Mouse (Mus musculus) gastrocnemius, adult 2 months (tissue): Measurements from ENCODE around the gene Mcf2l. TPM values are rescaled to one million over a fixed set of nuclear protein-coding genes. Genes with fewer than 3 reads are reported as not detected.
A peak's percentile ranks its signal among the peaks of the same experiment; 100 is the strongest.

ENCODE experiments used
- DNase-seq: peaks from one replicate; pipeline ENCODE4 v3.0.0; 2022
- H3K27ac ChIP-seq: fragments of 200-600 bp; 2 replicates; pipeline ENCODE4 v1.8.1; 2022; ENCODE audit warnings: mild to moderate bottlenecking
- H3K4me3 ChIP-seq: fragments of 200-600 bp; 2 replicates; pipeline ENCODE4 v1.8.1; 2022; ENCODE audit warnings: mild to moderate bottlenecking, moderate library complexity
- CTCF ChIP-seq: fragments of 200-600 bp; IDR thresholded peaks from 2 replicates; pipeline ENCODE4 v1.8.1; 2022; ENCODE audit warnings: antibody characterized with exemption, mild to moderate bottlenecking, moderate library complexity
- intact Hi-C: fragments of 180-260 bp; cut with DNase I; formaldehyde crosslinking; loops from one replicate; pipeline ENCODE4 v1.15.1; 2025
- total RNA-seq, 2 experiments: library from RNA; stranded (reverse); gene quantifications; 2 replicates each; pipeline ENCODE4 v1.2.3; 2021

The Mcf2l gene
- total RNA-seq, 2 experiments from 2014 or later = 26.0 to 49.7 TPM

GRCm38 (mm10) chr8:12903790-12904415, 30.3 kb downstream of the Mcf2l start:
- DNase-seq = no peak
- H3K4me3 ChIP-seq = no peak overlapping the region
- H3K27ac ChIP-seq = peak overlapping the region; percentile 80
- intact Hi-C loops = no loop called here
- TF ChIP-seq CTCF = no peak

GRCm38 (mm10) chr8:12905122-12905521, 31.5 kb downstream of the Mcf2l start:
- TF ChIP-seq CTCF = no peak
- intact Hi-C loops = loop anchor here (1.0 kb wide), 1 partner anchor 22 kb away; no protein-coding TSS in a partner anchor

GRCm38 (mm10) chr8:12905599-12906321, 32.2 kb downstream of the Mcf2l start:
- peak; percentile 35 for DNase-seq
- Histone ChIP-seq H3K4me3 (no peak overlapping the region), H3K27ac (peak overlapping the region; percentile 85)
- intact Hi-C loops = loop anchor here (1.0 kb wide), 1 partner anchor 22 kb away; no protein-coding TSS in a partner anchor
- no peak for TF ChIP-seq CTCF

More at GRCm38 (mm10) chr8:12905122-12905521, 31.5 kb downstream of the Mcf2l start:
- DNase-seq = no peak
- Histone ChIP-seq H3K27ac (peak overlapping the region; percentile 80), H3K4me3 (no peak overlapping the region)

GRCm38 (mm10) chr8:12906597-12906996, 33.0 kb downstream of the Mcf2l start:
- intact Hi-C loops = no loop called here
- DNase-seq = no peak
- TF ChIP-seq CTCF = no peak
- Histone ChIP-seq H3K27ac (peak overlapping the region; percentile 85), H3K4me3 (no peak overlapping the region)

GRCm38 (mm10) chr8:12907730-12908129, 34.1 kb downstream of the Mcf2l start:
- Histone ChIP-seq H3K27ac (peak overlapping the region; percentile 85), H3K4me3 (no peak overlapping the region)
- intact Hi-C loops = no loop called here
- no peak for DNase-seq
- no peak for TF ChIP-seq CTCF

- no peak for TF ChIP-seq CTCF
- intact Hi-C loops = no loop called here
Measured at GRCm38 (mm10) chr8:12912011-12912410, 38.4 kb downstream of the Mcf2l start.

GRCm38 (mm10) chr8:12915187-12916006, 41.8 kb downstream of the Mcf2l start:
- Histone ChIP-seq H3K4me3 (peak overlapping the region; percentile 26; the same call in 1 of the 2 replicates), H3K27ac (no peak overlapping the region)
- no peak for DNase-seq
- no peak for TF ChIP-seq CTCF
- intact Hi-C loops = no loop called here

More at GRCm38 (mm10) chr8:12912011-12912410, 38.4 kb downstream of the Mcf2l start:
- DNase-seq = no peak
- Histone ChIP-seq H3K27ac (no peak overlapping the region), H3K4me3 (no peak overlapping the region)

GRCm38 (mm10) chr8:12916156-12916900, 42.7 kb downstream of the Mcf2l start:
- DNase-seq = no peak
- Histone ChIP-seq H3K27ac (no peak overlapping the region), H3K4me3 (no peak overlapping the region)
- intact Hi-C loops = no loop called here
- no peak for TF ChIP-seq CTCF

- intact Hi-C loops = no loop called here
- no peak overlapping the region for H3K4me3 ChIP-seq
- TF ChIP-seq CTCF = no peak
- no peak for DNase-seq
- H3K27ac ChIP-seq = no peak overlapping the region
Measured at GRCm38 (mm10) chr8:12917029-12917428, 43.4 kb downstream of the Mcf2l start.

- no peak for DNase-seq
- no peak overlapping the region for H3K27ac ChIP-seq
- no peak overlapping the region for H3K4me3 ChIP-seq
- intact Hi-C loops = no loop called here
- no peak for TF ChIP-seq CTCF
Measured at GRCm38 (mm10) chr8:12917831-12918230, 44.2 kb downstream of the Mcf2l start.

- intact Hi-C loops = no loop called here
- no peak for TF ChIP-seq CTCF
- Histone ChIP-seq H3K27ac (no peak overlapping the region), H3K4me3 (no peak overlapping the region)
- DNase-seq = no peak
Measured at GRCm38 (mm10) chr8:12920599-12920998, 47.0 kb downstream of the Mcf2l start.

- intact Hi-C loops = no loop called here
- Histone ChIP-seq H3K4me3 (no peak overlapping the region), H3K27ac (peak overlapping the region; percentile 81)
- no peak for TF ChIP-seq CTCF
- no peak for DNase-seq
Measured at GRCm38 (mm10) chr8:12925051-12925450, 51.4 kb downstream of the Mcf2l start.
